Mouse (Mus musculus) embryo, embryonic 11.5 days (tissue): Measurements from ENCODE around the gene Cnnm4.
"Not testable (repeated sequence)": the region's sequence is repeated elsewhere in the genome, so short reads cannot be mapped to it uniquely, and the experiment has no call there.

Experiments
- DNase-seq: peaks from one replicate; pipeline ENCODE4 v3.0.0-alpha.2; 2012; ENCODE audit warnings: low read depth, low spot score

Gene Cnnm4

DNA sequence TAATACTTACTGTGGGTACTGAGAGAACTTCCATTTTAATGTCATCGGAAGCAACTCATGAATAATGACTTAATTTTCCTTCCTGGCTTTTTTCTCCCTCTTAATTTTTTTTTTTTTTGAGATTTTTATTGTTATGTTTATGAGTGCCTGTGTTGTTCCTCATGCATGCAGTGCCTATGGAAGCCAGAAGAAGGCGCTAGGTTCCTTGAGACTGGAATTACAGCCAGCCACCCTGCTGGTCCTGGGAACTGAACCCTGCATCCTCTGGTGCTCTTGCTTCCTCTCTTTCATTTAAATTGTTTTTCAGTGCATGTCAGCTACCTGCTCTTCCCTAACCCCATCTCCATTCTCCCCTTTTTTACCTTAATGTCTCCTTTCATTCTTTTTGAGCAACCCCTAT, 42.3 kb downstream of the Cnnm4 start:
- DNase-seq, result no peak

DNA sequence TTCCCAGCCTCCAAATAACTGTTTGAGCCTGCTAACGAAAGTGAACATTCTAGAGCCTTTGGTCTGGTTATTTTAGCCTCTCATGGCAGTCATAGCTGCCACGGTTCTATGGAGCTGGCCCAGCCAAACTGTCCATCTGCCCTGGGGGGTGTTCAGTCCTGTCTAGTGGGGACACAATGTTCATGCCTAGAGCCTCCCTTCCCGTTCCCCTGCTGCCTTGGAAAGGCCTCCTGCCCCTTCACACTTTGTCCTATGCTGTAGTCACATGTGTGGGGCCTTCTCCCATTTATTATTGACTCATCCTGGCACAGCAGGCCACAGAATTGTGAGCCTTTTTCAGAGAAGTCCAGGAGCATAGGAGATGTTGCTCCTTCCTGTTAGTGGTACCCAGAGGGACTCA, 46.8 kb downstream of the Cnnm4 start:
- no peak for DNase-seq

DNA sequence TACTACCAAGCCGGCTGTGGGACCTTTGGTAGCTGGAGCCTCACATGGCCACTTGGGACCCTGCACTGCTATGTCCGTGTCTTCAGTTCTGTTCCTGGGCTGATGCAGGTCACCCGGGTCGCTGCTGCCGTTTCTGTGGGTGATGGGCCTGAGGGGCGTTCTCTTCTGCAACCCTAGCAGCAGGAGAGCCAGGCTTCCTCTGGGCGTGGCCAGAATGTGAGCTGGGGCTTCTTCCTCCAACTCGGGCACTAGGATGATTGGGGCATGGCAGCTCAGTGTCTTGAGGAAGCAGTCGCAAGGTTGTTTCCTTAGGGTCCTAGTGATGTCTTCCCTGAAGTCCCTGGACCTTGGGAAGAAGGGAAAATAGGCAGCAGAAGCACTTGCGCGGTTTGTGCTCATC, 48.2 kb downstream of the Cnnm4 start:
- DNase-seq, result no peak

DNA sequence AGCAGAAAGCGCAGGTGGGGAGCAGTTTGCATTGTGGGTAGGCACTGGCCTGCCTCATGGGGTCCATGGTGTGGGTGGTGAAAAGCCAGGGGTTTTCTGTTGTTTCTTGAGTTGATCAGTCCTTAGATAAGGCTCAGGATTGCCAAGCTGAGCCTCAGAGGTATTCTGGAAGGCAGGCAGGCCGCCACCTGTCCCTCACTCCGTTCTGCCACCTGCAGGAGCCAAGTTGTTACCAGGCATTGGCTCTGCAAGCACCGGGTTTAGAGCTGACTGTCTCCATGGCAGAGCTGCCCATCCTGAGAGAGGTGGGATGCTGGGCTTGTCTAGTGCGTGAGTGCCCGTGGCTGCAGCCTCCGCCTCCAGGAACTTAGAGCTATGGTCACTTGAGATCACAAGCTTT, 50.8 kb downstream of the Cnnm4 start:
- DNase-seq, result no peak

DNA sequence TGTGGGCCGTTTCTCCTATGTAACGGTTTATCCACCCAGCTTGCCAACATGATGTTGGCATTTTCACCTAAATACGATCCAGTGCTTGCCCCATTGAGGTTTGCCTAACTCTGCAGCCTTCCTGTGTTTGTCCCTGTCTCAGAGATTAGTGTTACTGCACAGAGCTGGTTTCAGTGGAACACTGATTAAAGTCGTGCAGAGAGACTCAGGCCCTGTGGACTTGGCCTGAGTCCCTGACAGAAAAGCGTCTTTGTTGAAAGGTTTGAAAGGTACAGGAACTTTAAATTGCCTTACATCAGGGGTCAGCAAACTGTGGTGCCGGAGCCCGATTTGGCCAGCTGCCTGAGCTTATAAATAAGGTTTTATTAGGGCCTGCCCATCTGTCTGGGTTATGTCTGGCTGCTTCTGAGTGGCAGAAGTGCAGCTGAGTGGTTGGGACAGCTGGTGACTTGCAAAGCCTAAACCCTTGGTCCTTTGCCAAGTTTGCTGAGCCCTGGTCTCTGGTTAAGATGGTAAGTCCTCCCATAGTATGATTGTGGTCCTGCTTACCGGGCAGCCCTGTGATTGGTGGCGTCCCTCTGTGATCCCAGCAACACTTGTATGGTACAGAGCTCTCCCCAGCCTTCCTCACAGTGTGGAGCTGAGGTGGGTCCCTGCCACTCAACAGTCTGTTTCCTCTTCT, 52.1 kb downstream of the Cnnm4 start:
- DNase-seq, result no peak

DNA sequence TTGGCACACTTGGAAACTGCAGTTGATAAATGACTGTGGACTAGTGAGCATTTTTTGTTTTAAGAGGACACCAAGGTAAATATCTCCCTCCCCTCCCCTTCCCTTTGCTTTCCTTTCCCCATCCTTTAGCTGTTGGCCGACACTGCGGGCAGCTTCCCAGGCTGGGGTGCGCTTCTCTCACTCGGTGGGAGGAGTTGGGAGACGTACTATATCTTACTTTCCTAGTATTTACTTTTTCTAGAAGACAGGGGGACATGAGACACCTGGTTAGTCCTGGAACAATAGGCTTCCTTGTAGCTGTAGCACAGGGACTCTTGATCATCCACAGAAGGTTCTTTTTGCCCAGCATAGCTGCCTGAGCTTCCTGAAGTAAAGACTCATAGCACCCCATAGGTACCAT, 52.6 kb downstream of the Cnnm4 start:
- DNase-seq, result no peak

DNA sequence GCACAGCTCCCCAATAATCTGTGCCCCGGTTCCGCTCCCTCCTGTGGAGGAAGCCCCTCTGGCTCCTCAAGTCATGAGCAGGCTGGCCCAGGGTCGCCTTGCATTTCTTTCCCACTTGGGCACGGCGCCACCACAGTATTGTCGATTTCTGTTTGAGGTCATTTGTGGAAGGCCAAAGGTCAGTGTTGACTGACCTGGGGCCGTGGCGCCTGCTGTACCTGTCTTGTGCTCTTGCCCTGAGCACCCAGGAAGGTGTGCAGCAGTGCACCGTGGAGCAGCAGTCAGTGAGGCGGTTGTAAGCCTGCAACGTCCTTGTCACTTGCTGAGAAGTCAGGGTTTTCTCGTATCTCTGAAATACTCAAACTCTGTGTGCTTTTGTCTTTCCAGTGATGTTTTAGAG, 54.4 kb downstream of the Cnnm4 start:
- no peak for DNase-seq

DNA sequence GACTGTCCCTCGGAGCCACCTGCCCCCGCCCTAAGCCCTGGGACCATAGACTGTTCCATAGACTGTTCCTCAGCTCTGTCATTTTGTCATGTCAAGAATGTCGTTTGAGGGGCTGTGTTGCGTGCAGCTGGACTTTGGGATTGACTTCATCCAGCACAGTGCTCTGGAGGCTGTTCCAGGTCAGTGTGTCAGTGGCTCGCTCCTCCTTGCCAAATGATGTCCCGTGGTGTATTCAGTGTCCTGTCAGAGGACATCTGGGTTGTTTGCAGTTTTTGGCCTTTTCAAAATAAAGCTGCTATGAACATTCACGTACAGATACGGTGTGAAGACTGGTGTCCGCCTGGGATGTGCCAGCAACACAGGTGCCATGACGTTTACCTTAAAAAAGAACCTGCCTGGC, 55.5 kb downstream of the Cnnm4 start:
- no peak for DNase-seq

DNA sequence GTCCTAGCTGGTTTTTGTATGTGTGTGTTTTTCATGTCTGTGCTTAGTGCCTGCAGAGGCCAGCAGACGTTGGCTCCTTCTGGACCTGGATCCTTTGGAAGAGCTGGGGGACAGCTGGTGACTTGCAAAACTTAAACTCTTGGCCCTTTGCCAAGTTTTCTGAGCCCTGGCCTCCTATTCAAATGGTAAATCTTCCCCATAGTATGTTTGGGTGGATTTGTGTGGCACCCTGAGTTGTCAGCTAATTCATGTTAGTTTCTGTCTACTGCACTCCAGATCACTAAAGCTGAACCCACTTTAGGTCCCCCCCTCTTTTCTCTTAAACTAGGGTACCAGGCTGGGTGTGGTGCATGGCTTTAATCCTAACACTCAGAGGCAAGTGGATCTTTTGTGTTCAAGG, 56.9 kb downstream of the Cnnm4 start:
- DNase-seq, result no peak

DNA sequence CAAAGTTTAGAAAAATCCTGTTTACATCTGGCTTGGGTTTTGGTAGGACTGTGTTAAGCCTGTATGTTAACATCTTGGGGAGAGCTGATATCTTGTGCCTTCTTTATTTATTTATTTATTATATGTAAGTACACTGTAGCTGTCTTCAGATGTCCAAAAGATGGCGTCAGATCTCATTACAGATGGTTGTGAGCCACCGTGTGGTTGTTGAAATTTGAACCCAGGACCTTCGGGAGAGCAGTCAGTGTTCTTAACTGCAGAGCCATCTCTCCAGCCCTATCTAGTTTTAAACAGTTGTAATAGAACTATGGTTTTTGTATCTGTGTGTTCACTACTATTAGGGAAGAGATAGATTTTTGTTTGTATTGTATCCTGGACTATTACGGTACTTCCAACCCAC, 57.9 kb downstream of the Cnnm4 start:
- DNase-seq, result no peak

DNA sequence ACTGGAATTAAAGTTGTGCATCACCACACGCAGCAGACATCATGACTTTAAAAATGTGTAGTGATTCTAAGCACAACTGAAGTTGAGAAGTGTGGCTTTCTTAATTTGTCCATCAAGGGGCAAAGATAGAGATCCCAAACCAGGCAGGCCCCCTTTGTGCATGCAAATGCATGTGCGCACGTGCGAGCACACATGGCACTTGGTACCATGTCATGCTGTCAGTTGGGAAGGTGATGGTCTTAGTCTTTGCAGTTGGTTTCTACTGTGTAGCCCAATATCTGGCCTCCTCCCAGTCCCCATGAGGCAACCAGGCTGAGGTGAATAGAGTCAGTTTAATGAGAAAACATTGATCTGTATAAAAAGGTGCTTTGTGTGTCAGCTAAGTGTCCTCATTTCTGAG, 58.5 kb downstream of the Cnnm4 start:
- no peak for DNase-seq

DNA sequence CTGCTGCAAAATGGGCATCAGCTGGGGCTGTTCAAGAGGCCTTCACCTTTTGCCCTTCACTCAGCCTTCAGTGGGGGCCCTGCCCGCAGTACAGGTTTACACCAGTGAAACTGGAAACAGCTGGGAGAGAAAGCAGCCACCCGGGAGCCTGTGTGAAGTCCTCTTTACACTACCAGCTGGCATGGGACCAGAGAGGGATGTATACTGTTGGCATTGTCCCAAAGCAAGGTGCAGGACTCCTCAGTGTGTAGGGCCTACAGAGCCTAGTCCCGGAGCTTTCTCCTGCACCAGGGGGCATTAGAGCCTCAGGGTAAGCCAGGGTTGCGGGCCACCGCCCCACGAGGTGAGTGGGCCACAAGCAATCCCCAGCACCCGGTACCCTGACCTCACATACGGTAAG, 59.1 kb downstream of the Cnnm4 start:
- no peak for DNase-seq

DNA sequence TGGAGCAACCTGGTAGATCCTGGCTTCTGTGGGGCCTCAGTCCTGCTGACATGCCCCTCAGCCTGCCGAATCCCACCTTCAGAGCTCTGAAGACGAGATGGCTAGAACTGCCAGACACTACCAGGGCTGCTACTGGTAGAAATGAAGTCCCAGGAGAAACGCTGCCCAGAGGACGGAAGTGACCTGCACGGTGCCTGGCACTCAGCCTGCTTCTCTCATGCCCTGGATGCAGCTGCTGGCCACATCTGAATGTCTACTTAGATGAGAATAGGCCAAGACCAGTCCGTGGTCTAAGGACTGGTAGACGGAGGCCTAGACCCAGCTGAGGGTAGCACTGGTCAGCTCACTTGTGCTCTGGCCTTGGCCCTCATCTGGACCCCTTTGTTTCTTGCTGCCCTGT, 59.5 kb downstream of the Cnnm4 start:
- no peak for DNase-seq

DNA sequence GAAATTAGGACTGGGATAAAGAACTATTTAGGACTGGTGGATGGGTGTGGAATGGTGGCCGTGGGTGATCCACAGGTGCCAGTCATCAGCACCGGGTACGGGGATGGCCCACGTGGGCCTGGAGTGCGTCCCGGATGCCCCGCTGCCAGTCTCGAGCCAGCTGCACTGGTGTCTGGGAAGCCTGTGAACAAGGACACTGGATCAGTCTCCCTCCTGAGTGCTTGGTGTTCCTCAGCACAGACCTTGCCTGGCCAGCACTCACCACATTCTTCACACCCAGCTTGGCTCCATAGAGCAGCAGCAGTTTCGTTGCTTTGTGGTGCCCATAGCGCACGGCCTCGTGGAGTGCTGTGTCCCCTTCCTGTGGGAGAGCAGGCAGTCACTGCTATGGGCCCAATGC, 60.0 kb downstream of the Cnnm4 start:
- no peak for DNase-seq

DNA sequence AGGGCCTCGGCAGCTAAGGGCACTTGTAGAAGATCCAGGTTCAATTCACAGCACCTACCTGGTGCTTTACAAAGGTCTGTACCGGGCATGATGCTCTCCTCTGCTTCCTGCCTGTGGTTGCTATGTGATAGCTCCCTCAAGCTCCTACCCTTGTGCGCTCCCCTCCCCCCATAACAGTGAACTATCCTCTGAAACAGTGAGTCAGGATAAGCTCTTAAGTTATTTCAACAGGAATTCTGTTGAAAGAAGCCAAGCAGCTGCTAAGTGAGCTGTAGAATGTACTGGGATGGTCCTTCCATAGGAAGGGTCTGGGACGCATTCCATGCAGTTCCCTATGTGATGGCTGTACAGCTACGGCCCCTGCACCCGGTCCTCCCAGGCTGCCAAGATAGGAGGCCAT, 62.1 kb downstream of the Cnnm4 start:
- no peak for DNase-seq

DNA sequence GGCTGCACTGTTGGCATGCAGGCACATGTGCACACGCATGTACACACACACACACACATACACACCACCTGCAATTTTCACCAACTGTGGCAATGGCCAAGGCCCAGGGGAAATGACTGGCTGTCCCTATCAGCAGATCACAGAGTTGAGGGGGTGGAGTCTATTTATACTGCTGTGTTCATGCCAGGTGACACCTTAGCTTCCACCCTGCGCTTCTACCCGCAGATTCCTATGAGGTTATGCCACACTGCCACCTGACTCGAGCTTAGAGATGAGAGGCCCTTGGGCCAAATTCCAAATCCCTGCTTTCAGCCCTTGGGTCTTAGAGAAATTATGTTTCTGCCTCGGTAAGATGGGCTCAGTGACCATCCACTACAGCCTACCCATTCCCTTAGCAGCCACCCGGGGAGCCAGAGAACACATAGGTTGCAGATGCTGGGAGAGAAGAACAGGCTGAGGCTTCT, 63.2 kb downstream of the Cnnm4 start:
- DNase-seq, result no peak

DNA sequence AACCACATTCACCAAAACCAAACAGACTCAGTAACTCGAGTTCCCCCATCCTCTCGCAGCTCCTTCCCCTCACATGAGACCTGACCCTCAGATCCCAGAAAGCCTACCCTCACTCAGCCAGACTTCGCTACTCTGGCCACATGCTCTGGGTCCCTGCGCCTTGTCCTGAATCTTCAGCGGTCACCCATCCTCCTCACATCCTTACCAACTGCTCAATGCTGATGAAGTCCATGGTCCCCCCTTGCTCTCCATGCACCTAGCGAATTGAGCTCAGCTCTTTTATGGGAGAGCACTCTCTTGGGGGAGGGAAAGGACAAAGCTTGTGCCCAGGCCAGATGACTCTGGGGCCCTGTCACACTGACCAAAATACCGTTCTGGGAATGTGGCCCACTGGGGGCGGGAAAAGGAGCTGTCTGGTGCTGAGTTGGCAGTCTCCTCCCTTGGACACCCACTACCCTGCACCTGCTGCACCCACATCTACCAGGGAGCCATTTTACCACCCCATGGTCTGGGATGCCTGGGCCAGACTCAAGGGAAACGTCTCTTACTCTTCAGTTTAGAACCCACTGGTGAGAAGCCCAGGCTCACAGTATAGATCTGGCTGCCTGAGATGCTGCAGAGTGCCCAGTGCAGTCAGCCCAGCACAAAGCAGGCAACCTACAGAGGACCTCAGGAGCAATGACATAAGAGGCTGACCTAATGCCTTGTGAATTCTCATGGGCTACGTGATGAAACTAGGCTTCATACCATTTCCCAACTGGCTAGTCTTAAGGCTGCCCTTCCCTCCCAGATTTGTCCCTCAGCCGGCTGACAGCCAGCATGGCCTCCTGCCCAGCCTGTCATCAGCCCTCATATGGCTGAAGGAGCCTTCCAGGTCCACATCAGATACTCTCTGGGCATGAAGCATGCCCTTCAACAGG, 64.3 kb downstream of the Cnnm4 start:
- DNase-seq, result no peak

DNA sequence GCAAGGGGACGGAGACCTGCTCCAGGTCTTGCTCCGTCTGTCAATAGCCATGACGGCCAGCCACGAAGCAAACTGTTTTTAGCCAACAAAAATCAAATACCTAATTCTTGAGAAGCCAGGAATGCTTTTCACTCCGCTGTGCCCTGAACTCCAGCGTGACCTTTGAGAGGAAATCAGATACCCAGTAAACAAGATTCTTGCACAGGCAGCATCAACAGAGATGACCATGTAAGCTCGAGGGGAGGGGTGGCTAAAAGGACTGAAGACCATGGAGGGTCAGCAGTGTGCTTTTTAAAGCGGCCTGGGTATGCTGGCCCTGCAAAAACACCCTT, 64.9 kb downstream of the Cnnm4 start:
- DNase-seq, result no peak

DNA sequence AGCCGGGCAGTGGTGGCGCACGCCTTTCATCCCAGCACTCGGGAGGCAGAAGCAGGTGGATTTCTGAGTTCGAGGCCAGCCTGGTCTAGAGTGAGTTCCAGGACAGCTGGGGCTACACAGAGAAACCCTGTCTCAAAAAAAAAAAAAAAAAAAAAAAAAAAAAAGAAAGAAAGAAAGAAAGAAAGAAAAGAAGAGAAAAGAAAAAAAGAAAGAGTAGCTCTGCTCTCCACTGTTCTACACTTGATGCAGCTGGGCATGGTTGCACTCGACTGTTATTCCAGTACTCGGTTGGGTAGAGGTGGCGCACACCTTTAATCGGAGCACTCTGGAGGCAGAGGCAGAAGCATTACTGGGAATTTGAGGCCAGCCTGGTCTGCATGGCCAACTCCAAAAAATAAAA, 65.4 kb downstream of the Cnnm4 start, which contains the start of gene Ankrd23:
Gene Ankrd23 (minus strand): TSS at position 101 of the 400 bp plus-strand sequence.
- DNase-seq, result not testable (repeated sequence)

DNA sequence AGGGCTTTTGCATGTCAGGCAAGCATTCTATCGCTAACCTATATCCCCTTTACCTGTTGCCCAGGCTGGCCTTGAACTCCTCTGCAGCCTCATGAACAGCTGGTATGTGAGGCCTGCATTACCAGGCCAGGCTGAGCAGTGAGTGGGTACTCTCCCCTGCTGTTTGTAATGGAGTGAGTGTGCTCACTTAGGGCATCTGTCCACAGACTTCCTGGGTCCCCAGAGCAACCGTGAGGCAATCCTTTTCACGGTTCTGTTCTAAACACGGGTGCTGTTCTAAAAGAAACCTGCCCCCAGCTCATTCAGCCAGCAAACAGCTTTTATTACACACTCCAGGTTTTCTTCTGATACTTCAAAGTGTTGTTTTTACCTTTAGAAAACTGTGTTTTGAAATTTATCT, 67.3 kb downstream of the Cnnm4 start:
- DNase-seq, result no peak

DNA sequence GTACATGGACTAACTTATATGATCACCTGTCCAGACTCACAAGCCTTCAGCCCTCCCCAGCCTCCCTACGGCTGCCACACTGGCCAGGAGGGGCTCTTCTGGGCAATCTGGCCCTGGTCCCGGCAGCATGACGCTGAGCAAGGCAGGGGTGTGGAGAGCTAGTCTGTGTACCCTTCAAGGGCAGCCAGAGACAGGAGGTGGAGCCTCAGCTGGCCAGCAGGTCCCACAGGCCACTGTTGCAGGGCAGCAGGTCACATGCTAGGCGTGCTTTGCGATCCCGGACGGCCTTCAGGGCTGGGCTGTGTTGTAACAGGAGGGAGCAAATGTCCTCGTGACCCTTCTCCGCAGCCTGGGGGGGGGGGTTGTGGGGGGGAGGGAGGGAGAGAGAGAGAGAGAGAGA, 67.8 kb downstream of the Cnnm4 start, which contains the start of gene Gm42417:
Gene Gm42417 (minus strand): TSS at position 244 of the 400 bp plus-strand sequence.
- no peak for DNase-seq

DNA sequence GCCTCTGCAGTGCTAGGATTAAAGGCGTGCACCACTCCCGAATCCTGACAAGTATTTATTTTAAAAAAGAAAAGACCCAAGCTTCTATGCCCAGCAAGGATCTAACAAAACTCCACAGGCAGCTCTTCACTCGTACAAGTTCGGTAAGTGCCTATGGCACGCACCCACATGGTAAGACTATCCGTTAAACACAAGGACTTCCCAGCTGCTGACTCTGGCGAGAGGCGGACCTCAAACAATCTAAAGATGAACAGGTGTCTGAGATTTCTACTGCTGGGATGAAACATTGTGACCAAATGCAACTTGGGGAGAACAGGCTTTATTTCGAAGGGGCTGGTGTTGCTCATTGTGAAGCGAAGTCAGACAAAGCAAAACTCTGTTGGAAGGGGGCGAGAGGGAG, 68.7 kb downstream of the Cnnm4 start:
- no peak for DNase-seq

DNA sequence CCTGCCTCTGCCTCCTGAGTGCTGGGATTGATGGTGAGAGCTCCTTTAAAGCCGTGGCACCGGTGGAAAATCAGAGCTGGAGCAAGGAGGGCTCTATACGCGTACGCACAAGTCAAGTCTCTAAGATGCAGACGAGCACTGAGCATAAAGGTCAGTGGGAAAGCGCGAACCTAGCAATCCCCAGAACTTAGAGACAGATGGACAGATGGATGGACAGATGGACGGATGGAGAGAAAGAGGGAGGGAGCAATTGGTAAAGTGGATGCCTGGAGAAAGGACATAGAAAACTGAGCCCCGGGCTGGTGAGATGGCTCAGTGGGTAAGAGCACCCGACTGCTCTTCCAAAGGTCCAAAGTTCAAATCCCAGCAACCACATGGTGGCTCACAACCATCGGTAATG, 69.4 kb downstream of the Cnnm4 start:
- no peak for DNase-seq
